Mouse (Mus musculus) splenic B cell, adult 2 months (primary cell): ENCODE results near the gene Six5.

Source experiments
- DNase-seq: peaks from one replicate; pipeline ENCODE4 v3.0.0-alpha.2; 2011; ENCODE audit warnings: low read depth, low spot score
- H3K27me3 ChIP-seq: 2 replicates; pipeline ENCODE4 v1.6.1; 2012; ENCODE audit warnings: mild to moderate bottlenecking, low read length, moderate library complexity, mixed read lengths; ENCODE audit not compliant: control insufficient read depth, poor library complexity, insufficient read depth, severe bottlenecking
- H3K36me3 ChIP-seq: 2 replicates; pipeline ENCODE4 v1.6.1; 2012; ENCODE audit warnings: mild to moderate bottlenecking, low read length, moderate library complexity, mixed read lengths; ENCODE audit not compliant: control insufficient read depth, poor library complexity, insufficient read depth, severe bottlenecking

Gene Six5

DNA sequence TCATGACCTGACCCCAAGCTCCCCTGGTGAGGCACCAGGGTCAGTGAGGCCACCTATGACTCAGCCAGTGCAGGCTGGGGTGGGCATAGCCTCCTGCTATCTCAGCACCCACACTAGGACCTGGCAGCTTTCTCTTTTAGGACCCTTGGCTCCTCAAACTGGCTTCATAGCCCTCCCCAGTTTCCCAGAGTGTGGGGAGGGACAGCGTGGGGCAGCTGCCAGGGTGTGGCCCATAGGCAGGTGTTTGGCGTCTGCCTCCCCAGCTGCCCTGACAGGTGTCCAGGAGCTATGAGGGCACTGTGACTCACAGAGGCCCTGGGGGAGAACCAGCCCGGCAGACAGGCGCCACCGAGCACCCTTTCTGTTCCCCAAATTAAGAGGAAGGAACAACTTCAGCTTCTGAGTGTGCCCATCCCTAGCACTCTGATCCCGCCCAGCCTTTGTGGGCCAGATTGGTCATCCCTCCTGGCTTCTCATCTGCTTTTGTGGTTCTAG lies 10.1 kb upstream of the Six5 start:
- Histone ChIP-seq H3K27me3 (no peaks in the 10 kb centered on the region; the same call in 1 of the 2 replicates), H3K36me3 (no peaks in the 10 kb centered on the region)
- peak; percentile 90 for DNase-seq

DNA sequence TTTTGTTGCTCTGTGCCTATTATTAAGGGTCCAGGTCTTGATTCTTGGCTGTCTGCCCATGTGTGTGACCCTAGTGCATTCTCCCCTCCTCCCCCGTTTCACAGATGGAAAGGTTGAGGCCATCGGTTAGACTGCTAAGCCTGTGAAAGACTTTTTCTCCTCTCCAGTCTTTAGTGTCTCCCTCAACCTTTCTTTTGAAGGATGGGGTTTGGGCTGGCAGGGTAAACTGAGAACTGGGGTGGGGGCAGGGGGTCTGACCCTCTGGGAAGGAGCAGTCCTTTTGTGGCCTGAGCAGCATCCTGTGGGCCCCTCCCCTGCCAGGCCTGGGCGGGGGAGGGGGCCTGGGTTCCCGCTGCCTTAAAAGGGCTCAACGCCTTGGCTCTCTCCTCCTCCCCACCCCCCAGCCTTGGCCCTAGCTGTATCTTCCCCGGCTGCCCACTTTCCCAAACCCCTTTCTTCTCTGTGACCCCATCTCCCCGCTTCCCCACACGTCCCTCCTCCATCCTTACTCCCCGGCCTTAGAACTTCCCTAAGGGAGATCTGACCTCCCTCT lies 9.4 kb upstream of the Six5 start:
- Histone ChIP-seq H3K27me3 (no peaks in the 10 kb centered on the region; the same call in 1 of the 2 replicates), H3K36me3 (no peaks in the 10 kb centered on the region)
- no peak for DNase-seq

DNA sequence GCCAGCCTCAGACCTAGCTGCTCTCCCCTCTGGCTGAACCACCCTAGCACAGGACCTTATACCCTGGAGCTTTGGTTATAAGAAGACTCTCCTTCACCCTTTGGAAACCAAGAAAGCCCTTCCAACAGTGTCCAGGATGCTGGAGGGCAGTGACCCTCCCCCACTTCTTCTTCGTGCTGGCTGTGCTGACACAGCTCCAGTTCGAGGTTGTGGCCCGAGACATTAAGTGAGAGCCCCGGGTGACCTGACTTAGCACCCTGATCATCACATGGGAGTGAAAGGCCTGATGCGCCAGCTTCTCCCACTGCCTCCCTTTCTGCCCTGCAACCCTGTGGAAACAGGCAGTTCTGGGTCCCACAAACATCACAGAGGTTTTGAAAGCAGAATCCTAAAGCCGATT lies 8.9 kb upstream of the Six5 start:
- H3K27me3 ChIP-seq, result no peaks in the 10 kb centered on the region; the same call in 1 of the 2 replicates
- no peak for DNase-seq
- H3K36me3 ChIP-seq, result no peaks in the 10 kb centered on the region

DNA sequence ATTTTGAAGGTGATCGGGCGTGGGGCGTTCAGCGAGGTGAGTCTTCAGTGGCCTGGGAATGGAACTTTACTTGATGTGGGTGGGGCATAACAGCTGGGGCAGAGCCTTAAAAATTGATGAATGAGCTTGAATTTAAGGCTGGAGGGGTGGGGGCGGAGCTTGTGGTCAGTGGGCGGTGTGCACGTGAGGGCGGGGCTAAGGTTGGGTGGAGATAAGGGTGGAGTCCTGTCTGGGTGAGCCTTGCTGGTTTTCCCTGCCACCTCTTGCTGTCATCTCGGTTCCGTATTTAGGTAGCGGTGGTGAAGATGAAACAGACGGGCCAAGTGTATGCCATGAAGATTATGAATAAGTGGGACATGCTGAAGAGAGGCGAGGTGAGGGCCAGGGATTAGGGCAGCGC lies 8.4 kb upstream of the Six5 start:
- peak; percentile 91 for DNase-seq
- H3K36me3 ChIP-seq, result no peaks in the 10 kb centered on the region
- H3K27me3 ChIP-seq, result no peaks in the 10 kb centered on the region; the same call in 1 of the 2 replicates

DNA sequence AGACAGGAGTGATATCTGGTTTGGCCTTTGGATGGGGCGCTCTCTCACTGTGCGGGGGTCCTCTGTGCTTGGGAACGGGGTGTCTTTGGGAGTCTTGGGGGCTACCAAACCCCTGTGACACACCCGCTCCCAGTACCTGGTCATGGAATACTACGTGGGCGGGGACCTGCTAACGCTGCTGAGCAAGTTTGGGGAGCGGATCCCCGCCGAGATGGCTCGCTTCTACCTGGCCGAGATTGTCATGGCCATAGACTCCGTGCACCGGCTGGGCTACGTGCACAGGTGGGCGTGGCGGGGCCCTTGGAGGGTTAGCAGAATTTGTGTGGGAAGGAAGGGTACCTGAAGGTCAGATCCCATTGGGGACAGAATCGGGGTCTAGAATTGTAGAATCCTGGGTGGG lies 7.6 kb upstream of the Six5 start:
- H3K36me3 ChIP-seq, result no peaks in the 10 kb centered on the region
- DNase-seq, result no peak
- no peaks in the 10 kb centered on the region; the same call in 1 of the 2 replicates for H3K27me3 ChIP-seq

DNA sequence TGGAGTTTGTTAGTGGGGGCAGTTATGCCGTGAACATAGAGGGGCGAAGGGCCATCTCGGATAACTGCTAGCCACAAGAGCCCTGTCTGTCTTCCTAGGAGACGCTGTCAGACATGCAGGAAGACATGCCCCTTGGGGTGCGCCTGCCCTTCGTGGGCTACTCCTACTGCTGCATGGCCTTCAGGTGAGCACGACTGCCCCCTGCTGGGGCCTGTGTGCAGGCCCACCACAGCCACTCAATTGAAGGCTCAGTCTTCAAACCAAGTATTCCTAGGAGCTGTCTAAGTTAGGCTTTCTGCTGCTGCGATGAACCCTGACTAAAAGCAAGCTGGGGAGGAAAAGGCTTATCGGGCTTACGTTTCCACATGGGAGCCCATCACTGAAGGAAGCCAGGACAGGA lies 5.6 kb upstream of the Six5 start:
- peak; percentile 87 for DNase-seq
- no peaks in the 10 kb centered on the region; the same call in 1 of the 2 replicates for H3K27me3 ChIP-seq

DNA sequence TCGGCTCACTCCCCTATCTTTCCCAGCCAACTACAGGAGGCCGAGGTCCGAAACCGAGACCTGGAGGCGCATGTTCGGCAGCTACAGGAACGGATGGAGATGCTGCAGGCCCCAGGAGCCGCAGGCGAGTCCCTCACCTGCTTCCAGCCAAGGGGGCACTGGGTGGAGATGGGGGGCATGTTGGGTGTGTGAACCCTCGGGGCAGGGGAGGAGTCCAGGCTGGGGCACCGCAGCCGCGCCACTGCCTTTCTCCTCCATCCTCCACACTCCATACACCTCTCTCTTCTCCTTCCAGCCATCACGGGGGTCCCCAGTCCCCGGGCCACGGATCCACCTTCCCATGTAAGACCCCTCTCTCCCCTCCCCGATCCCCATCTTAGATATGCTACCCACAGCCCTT lies 2.5 kb upstream of the Six5 start:
- no peaks in the 10 kb centered on the region for H3K36me3 ChIP-seq
- no peak for DNase-seq
- peaks cover 1% of the 10 kb centered on the region for H3K27me3 ChIP-seq

More for the DNA sequence above, 5.6 kb upstream of the Six5 start:
- H3K36me3 ChIP-seq, result no peaks in the 10 kb centered on the region

DNA sequence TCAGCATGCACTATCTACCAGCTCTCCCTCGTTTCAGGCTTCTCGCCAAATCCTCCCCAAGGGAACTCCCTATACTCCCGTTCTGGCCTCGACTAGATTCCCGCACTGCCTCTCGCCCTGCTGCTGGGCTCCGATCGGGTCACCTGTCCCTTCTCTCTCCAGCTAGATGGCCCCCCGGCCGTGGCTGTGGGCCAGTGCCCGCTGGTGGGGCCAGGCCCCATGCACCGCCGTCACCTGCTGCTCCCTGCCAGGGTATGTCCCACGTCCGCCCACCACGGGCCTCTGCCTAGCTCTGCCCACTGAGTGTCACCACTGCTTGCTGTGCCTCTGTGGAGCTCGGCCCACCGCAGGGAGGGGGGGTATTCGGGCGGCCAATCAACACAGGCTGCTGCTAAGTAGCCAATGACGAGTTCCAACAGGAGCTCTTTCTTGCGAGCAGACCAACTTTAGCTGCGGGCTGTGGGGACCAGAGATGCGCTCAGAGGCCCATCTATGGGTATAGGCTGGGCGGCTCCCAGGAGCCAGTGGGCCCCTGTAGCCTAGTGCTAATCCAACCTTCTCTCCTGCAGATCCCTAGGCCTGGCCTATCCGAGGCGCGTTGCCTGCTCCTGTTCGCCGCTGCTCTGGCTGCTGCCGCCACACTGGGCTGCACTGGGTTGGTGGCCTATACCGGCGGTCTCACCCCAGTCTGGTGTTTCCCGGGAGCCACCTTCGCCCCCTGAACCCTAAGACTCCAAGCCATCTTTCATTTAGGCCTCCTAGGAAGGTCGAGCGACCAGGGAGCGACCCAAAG lies 1.8 kb upstream of the Six5 start:
- peak; percentile 38 for DNase-seq
- Histone ChIP-seq H3K27me3 (peaks cover 1% of the 10 kb centered on the region), H3K36me3 (no peaks in the 10 kb centered on the region)

DNA sequence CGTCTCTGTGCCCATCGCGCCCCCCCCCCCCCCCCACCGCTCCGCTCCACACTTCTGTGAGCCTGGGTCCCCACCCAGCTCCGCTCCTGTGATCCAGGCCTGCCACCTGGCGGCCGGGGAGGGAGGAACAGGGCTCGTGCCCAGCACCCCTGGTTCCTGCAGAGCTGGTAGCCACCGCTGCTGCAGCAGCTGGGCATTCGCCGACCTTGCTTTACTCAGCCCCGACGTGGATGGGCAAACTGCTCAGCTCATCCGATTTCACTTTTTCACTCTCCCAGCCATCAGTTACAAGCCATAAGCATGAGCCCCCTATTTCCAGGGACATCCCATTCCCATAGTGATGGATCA lies 1.2 kb upstream of the Six5 start:
- Histone ChIP-seq H3K27me3 (peaks cover 1% of the 10 kb centered on the region), H3K36me3 (no peaks in the 10 kb centered on the region)
- peak; percentile 91 for DNase-seq

DNA sequence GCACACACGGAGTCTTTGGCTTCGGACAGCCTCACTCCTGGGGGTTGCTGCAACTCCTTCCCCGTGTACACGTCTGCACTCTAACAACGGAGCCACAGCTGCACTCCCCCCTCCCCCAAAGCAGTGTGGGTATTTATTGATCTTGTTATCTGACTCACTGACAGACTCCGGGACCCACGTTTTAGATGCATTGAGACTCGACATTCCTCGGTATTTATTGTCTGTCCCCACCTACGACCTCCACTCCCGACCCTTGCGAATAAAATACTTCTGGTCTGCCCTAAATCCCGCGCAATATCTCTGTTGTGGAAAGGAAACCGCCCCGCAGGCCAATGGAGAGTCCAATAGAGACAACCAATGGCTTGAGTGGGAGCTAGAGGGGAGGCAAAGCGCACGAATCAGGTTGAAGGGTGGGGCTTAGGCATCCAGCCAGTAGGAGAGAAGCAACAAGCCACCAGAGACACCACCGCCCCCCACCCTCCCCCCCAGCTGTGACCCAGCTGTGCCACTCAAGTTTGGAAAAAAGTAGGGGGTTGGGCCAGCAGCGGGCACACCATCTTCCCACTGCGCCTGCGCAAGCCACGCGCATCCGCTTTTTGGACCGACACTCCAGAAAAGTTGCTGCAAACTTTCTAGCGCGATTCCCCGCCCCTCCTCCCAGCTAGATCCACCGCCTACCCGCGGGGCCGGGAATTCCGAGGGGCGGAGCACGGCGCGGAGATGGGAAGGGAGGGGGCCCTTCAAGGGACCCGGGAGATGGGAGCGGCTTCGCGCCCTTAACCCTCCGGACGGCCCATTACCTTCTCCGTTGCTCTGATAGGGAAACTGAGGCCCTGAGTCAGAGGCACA lies 633 bp upstream of the Six5 start:
- no peaks in the 10 kb centered on the region for H3K36me3 ChIP-seq
- H3K27me3 ChIP-seq, result peaks cover 1% of the 10 kb centered on the region
- peak; percentile 82 for DNase-seq

DNA sequence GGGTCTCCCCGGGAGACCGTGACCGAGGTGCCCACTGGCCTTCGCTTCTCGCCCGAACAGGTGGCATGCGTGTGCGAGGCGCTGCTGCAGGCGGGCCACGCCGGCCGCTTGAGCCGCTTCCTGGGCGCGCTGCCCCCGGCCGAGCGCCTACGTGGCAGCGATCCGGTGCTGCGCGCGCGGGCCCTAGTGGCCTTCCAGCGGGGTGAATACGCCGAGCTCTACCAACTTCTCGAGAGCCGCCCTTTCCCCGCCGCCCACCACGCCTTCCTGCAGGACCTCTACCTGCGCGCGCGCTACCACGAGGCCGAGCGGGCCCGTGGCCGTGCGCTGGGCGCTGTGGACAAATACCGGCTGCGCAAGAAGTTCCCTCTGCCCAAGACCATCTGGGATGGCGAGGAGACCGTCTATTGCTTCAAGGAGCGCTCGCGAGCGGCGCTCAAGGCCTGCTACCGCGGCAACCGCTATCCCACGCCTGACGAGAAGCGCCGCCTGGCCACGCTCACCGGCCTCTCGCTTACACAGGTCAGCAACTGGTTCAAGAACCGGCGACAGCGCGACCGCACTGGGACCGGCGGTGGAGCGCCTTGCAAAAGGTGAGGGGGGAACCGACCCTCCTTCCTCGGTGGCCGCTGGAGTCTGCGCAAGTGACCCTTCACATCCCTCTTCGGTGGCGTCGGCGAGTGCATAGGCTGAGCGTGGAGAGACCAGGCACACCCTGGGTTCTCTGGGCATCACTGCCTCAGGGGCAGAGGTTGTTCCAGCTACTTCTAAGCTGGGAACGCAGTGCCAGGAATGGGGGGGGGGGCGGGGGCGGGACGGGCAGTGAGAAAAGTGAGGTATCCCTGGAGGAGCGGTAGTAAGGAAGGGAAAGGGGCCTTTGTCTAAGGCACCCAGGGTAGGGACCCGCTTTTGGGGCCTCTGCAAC lies 694 bp downstream of the Six5 start:
- peaks cover 1% of the 10 kb centered on the region; the same call in 1 of the 2 replicates for H3K27me3 ChIP-seq
- peak; percentile 38 for DNase-seq
- no peaks in the 10 kb centered on the region for H3K36me3 ChIP-seq

DNA sequence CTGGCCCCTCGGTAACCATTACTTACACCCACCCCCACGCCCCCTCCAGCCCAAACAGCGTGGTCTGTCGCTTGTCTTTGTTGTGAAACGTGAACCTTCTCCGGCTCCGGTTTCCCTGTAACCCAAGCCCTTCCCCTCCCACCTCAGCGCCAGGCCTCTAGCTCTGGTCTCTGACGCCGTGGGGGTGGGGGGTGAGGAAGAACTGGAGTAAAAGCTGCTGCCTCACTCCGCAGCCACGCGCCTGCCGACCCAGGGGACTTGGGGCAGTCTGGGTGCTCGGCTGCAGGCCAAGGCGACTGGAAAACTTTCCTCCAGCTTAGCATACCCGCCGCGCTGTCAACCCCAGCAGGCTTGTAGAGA lies 1.3 kb downstream of the Six5 start:
- peaks cover 1% of the 10 kb centered on the region; the same call in 1 of the 2 replicates for H3K27me3 ChIP-seq
- DNase-seq, result no peak
- H3K36me3 ChIP-seq, result no peaks in the 10 kb centered on the region

DNA sequence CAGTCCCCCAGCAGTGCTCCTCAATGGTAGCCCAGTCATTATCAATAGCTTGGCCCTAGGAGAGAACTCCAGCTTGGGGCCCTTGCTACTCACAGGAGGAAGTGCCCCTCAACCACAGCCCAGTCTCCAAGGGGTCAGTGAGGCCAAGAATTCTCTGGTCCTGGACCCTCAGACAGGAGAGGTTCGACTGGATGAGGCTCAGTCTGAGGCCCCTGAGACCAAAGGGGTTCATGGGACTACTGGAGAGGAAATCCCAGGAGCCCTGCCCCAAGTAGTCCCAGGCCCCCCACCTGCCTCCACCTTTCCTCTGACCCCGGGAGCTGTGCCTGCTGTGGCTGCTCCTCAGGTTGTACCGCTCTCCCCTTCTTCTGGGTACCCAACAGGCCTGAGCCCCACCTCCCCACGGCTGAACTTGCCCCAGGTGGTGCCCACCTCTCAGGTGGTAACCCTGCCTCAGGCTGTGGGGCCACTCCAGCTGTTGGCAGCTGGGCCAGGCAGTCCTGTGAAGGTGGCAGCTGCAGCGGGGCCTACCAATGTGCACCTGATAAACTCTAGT lies 2.1 kb downstream of the Six5 start:
- peaks cover 1% of the 10 kb centered on the region; the same call in 1 of the 2 replicates for H3K27me3 ChIP-seq
- no peaks in the 10 kb centered on the region for H3K36me3 ChIP-seq
- no peak for DNase-seq

DNA sequence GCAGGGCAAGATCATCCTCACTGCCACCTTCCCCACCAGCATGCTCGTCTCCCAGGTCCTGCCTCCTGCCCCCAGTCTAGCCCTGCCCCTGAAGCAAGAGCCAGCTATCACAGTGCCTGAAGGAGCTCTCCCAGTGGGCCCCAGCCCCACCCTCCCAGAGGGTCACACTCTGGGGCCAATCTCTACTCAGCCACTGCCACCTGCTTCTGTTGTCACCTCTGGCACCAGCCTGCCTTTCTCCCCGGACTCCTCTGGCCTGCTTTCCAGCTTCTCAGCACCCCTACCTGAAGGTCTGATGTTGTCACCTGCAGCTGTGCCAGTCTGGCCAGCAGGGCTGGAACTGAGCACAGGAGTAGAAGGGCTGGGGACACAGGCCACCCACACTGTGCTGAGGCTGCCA lies 2.8 kb downstream of the Six5 start:
- Histone ChIP-seq H3K36me3 (no peaks in the 10 kb centered on the region), H3K27me3 (peaks cover 1% of the 10 kb centered on the region; the same call in 1 of the 2 replicates)
- DNase-seq, result no peak
